Comparison of ENCODE assay signal across 8 mouse cellular contexts in the genomic region with DNA sequence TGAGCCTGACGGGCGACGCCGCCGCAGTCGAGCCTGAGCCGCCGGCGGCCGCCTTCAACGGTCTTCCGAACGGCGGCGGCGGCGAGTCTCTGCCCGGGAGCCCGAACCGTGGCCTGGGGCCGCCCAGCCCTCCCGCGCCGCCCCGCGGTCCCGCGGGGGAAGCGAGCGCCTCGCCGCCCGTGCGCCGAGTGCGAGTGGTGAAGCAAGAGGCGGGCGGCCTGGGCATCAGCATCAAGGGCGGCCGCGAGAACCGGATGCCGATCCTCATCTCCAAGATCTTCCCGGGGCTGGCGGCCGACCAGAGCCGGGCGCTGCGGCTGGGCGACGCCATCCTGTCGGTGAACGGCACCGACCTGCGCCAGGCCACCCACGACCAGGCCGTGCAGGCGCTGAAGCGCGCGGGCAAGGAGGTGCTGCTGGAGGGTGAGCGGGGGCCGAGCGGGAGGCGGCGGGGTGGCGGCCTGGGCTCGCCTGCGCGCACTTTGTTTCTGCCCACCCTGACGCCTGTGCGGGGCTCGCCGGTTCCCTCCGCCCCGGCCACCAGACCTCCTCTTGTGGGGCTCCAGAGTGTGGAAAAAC. TPM values are rescaled to one million over a fixed set of nuclear protein-coding genes. Genes with fewer than 3 reads are reported as not detected.
A peak's percentile ranks its signal among the peaks of the same experiment; 100 is the strongest.
DNase-seq lines count a peak whose midpoint lies in the region; ATAC-seq and TF ChIP-seq lines count a peak whose summit lies in the region.

No protein-coding gene starts in this region.

- H3K9me3 ChIP-seq in liver, embryonic 12.5 days (replicated peaks) = no peaks in the 10 kb centered on the region

- H3K27ac ChIP-seq in kidney, adult 2 months (ENCODE audit: insufficient read depth, low read depth, low read length) = peak overlapping the region; percentile 79
- H3K27ac ChIP-seq in liver, embryonic 12.5 days = peak overlapping the region; percentile 72; the same call in 1 of the 2 replicates

- no peak for TF ChIP-seq POLR2A in kidney, adult 2 months (IDR thresholded peaks at IDR 0.05; ENCODE audit: low read depth, low read length)
- TF ChIP-seq POLR2A in myocyte (IDR thresholded peaks at IDR 0.05; ENCODE audit: insufficient read length, low read depth) = peak; percentile 23

- WGBS in kidney, adult 2 months = 1% methylated on average over 75 of the region's 76 CpGs
- under 1% methylated on average over 76 of the region's 76 CpGs for WGBS in liver, embryonic 12.5 days (ENCODE audit: insufficient replicate concordance)

- H3K4me2 ChIP-seq in liver, embryonic 12.5 days = peak overlapping the region; percentile 99
- peak overlapping the region; percentile 79 for H3K4me2 ChIP-seq in myocyte (ENCODE audit: low read depth)

- peak overlapping the region; percentile 94 for H3ac ChIP-seq in myocyte (ENCODE audit: control insufficient read depth, insufficient read length)

- no peaks in the 10 kb centered on the region for H3K27me3 ChIP-seq in kidney, adult 2 months (replicated peaks; ENCODE audit: control insufficient read depth, insufficient read depth, low read length)
- H3K27me3 ChIP-seq in liver, embryonic 12.5 days (replicated peaks) = peaks cover 45% of the 10 kb centered on the region
- no peaks in the 10 kb centered on the region for H3K27me3 ChIP-seq in myocyte (ENCODE audit: control insufficient read depth, insufficient read depth, insufficient read length)
- H3K27me3 ChIP-seq in splenic B cell, adult 2 months (ENCODE audit: control insufficient read depth, insufficient read depth, low read length, poor library complexity, severe bottlenecking) = no peaks in the 10 kb centered on the region; the same call in 1 of the 2 replicates

- DNase-seq in heart, adult 11 months = peak; percentile 97
- DNase-seq in heart, adult 8-10 months (ENCODE audit: low spot score) = no peak
- peak; percentile 62 to 63 for DNase-seq in cerebellum, postnatal 36 days
- DNase-seq in kidney, adult 2 months = peak; percentile 72
- DNase-seq in splenic B cell, adult 2 months (ENCODE audit: low read depth, low spot score) = peak; percentile 54

- H3K4me1 ChIP-seq in kidney, adult 2 months (ENCODE audit: control insufficient read depth, insufficient read depth, low read length) = peaks cover 43% of the 10 kb centered on the region
- H3K4me1 ChIP-seq in liver, embryonic 12.5 days = peaks cover 47% of the 10 kb centered on the region

- peak overlapping the region; percentile 92 for H3K4me3 ChIP-seq in kidney, adult 2 months (ENCODE audit: insufficient read depth, low read depth, low read length)
- peak overlapping the region; percentile 75 for H3K4me3 ChIP-seq in liver, embryonic 12.5 days
- peak overlapping the region; percentile 62 for H3K4me3 ChIP-seq in myocyte

- TF ChIP-seq CTCF in kidney, adult 2 months (conservative IDR thresholded peaks at IDR 0.05; ENCODE audit: insufficient read depth, insufficient read length, low read depth, low read length) = no peak

- H3K79me2 ChIP-seq in myocyte (ENCODE audit: control insufficient read depth, insufficient read depth) = peaks cover 41% of the 10 kb centered on the region

- H3K9ac ChIP-seq in liver, embryonic 12.5 days = peak overlapping the region; percentile 77

- no peaks in the 10 kb centered on the region for H3K36me3 ChIP-seq in kidney, adult 2 months (ENCODE audit: control insufficient read depth, insufficient read depth, low read length)
- H3K36me3 ChIP-seq in liver, embryonic 12.5 days = no peaks in the 10 kb centered on the region
- no peaks in the 10 kb centered on the region for H3K36me3 ChIP-seq in myocyte (ENCODE audit: control insufficient read depth, insufficient read depth)
- no peaks in the 10 kb centered on the region for H3K36me3 ChIP-seq in splenic B cell, adult 2 months (ENCODE audit: control insufficient read depth, insufficient read depth, low read length, poor library complexity, severe bottlenecking)

- ATAC-seq in granulocyte monocyte progenitor cell, adult 5-6 weeks (replicated peaks; ENCODE audit: poor library complexity, severe bottlenecking) = peak; percentile 23
- peak; percentile 53 for ATAC-seq in liver, embryonic 12.5 days

TF ChIP-seq in myocyte, 11 proteins besides CTCF, POLR2A, EP300 and RAD21:
- no peak for TF ChIP-seq USF1 (IDR thresholded peaks at IDR 0.05; ENCODE audit: low read depth)
- no peak for TF ChIP-seq TCF3 (IDR thresholded peaks at IDR 0.05; ENCODE audit: insufficient read length, low read depth)
- TF ChIP-seq POLR2AphosphoS2 (IDR thresholded peaks at IDR 0.05; ENCODE audit: insufficient read length, low read depth) = peak; percentile 16

RNA-seq across cellular contexts. Expression of a gene that starts 0.4 kb away (rescaled TPM):
- 10 to 100 TPM; 10.6 to 11.6 (median 11.3) TPM for total RNA-seq in heart, adult 8-10 months (2022)
- 5.4 and 7.1 TPM in 2 replicates for total RNA-seq in granulocyte monocyte progenitor cell, adult 5-6 weeks (2014; fragmentation: Nextera tagmentation)
- 5.9 and 6.2 TPM in 2 replicates for total RNA-seq in granulocyte monocyte progenitor cell, adult 5-6 weeks (2017)
- polyA plus RNA-seq in kidney, adult 2 months (2012; rRNA removed) = 9.4 and 10.4 TPM in 2 replicates
- polyA plus RNA-seq in liver, embryonic 12.5 days (2016; fragmentation: Nextera tagmentation; extraction: Ambion mirVana) = 3.5 and 4.1 TPM in 2 replicates
- polyA plus RNA-seq in myocyte (2012; fragmentation: generic; extraction: Trizol) = 5.6 TPM

RNA-seq across cellular contexts. Expression of a gene that starts 42.6 kb away (rescaled TPM):
- 10 to 100 TPM; 20.2 to 23.0 (median 21.6) TPM for total RNA-seq in heart, adult 8-10 months (2022)
- total RNA-seq in granulocyte monocyte progenitor cell, adult 5-6 weeks (2014; fragmentation: Nextera tagmentation) = 55.7 and 56.0 TPM in 2 replicates
- 50.3 and 57.8 TPM in 2 replicates for total RNA-seq in granulocyte monocyte progenitor cell, adult 5-6 weeks (2017)
- polyA plus RNA-seq in kidney, adult 2 months (2012; rRNA removed) = 24.1 and 24.5 TPM in 2 replicates
- polyA plus RNA-seq in liver, embryonic 12.5 days (2016; fragmentation: Nextera tagmentation; extraction: Ambion mirVana) = 69.5 and 73.2 TPM in 2 replicates
- 45.8 TPM for polyA plus RNA-seq in myocyte (2012; fragmentation: generic; extraction: Trizol)
